Mouse (Mus musculus) testis, adult 2 months (tissue): Measurements from ENCODE around the gene Gpr137.

ENCODE experiments used
- CTCF ChIP-seq: fragments of 200-500 bp; IDR thresholded peaks from 2 replicates; pipeline ENCODE4 v1.5.1; 2012; ENCODE audit warnings: low read depth, mild to moderate bottlenecking, inconsistent platforms, low read length, moderate library complexity; ENCODE audit not compliant: control insufficient read depth, insufficient read depth, insufficient replicate concordance
- POLR2A ChIP-seq: fragments of 200-500 bp; IDR thresholded peaks from 2 replicates; pipeline ENCODE4 v1.6.1; 2012; ENCODE audit warnings: low read depth, mild to moderate bottlenecking, inconsistent platforms, low read length, moderate library complexity; ENCODE audit not compliant: control insufficient read depth

DNA sequence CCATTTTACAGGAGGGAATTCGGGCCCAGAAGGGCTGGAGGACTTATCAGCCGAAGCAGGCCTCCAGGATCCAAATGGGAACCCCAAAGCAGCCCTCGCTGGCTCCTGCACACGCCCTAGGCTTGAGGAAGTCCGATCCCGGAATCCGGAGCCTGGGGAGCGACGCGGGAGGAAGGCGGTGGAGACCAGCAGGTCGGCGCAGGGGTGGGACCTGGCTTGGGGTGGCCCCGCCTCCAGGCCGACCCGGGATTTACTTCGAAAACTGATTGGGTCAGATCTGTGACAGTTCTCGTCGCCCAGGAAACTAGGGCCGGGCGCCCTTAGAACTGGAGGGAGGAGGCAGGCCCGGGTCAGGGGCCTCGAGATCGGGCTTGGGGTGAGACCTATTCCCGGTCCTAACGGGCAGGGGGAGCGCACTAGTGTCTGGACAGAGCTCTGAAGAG lies at the start of gene Gpr137:
- TF ChIP-seq CTCF (no peak), POLR2A (peak; percentile 70; the same call in 1 of the 2 replicates)
